Mouse (Mus musculus) cerebellum, postnatal 14 days (tissue): ENCODE results near the gene 1110059E24Rik.

ENCODE experiments used
- DNase-seq, 2 experiments: peaks; one replicate each; pipeline ENCODE4 v3.0.0; 2021; ENCODE audit warnings: mixed read lengths in 2 of 2

Gene 1110059E24Rik

GRCm38 (mm10) chr19:21571223-21571980 is 81.4 kb downstream of the 1110059E24Rik start:
- peak; percentile 92 to 96 for DNase-seq

GRCm38 (mm10) chr19:21570778-21571177 is 82.0 kb downstream of the 1110059E24Rik start:
- DNase-seq = peak in 1 of 2 experiments; percentile 23

GRCm38 (mm10) chr19:21568528-21569185 is 84.1 kb downstream of the 1110059E24Rik start:
- DNase-seq = no peak

GRCm38 (mm10) chr19:21567933-21568332 is 84.8 kb downstream of the 1110059E24Rik start:
- DNase-seq = no peak

GRCm38 (mm10) chr19:21566484-21566883 is 86.3 kb downstream of the 1110059E24Rik start:
- no peak for DNase-seq

GRCm38 (mm10) chr19:21564461-21564797 is 88.3 kb downstream of the 1110059E24Rik start:
- DNase-seq = no peak

- peak; percentile 88 to 90 for DNase-seq
Observed at GRCm38 (mm10) chr19:21563789-21564460, 88.9 kb downstream of the 1110059E24Rik start.

- no peak for DNase-seq
Observed at GRCm38 (mm10) chr19:21562996-21563395, 89.8 kb downstream of the 1110059E24Rik start.

- no peak for DNase-seq
Observed at GRCm38 (mm10) chr19:21552801-21553200, 100.0 kb downstream of the 1110059E24Rik start.

GRCm38 (mm10) chr19:21551921-21552536 is 100.7 kb downstream of the 1110059E24Rik start:
- DNase-seq = no peak

GRCm38 (mm10) chr19:21549713-21550112 is 103.1 kb downstream of the 1110059E24Rik start:
- no peak for DNase-seq

- DNase-seq = no peak
Observed at GRCm38 (mm10) chr19:21548947-21549346, 103.8 kb downstream of the 1110059E24Rik start.

- DNase-seq = no peak
Observed at GRCm38 (mm10) chr19:21537125-21537524, 115.7 kb downstream of the 1110059E24Rik start.
